Mouse (Mus musculus): ENCODE data around the gene Aox2. TPM values are rescaled to one million over a fixed set of nuclear protein-coding genes. Genes with fewer than 3 reads are reported as not detected.
A peak's percentile ranks its signal among the peaks of the same experiment; 100 is the strongest.

Gene Aox2
- total and polyA plus RNA-seq, 3 experiments: not detected

DNA sequence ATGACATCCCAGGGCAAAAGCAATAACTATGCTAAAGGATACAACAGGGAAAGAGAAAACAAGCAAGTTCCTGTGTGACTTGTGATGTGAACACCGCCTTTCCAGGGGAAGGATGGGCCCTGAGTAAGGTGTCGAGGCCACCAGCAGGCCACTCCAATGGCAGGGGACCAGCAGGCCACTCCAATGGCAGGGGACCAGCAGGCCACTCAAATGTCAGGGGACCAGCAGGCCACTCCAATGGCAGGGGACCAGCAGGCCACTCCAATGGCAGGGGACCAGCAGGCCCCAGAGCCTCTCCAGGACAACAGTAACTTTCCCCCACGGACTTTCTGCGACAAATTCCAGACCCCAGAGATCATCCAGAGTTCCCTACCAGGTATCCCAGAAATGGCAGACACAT lies 2.3 kb downstream of the Aox2 start:
- H3K36me3 ChIP-seq (replicated peaks in 1 of 2; ENCODE audit: control insufficient read depth in 1 of 2, insufficient read depth in 1 of 2, low read length in 1 of 2): no peaks in the 10 kb centered on the region
- H3K79me2 ChIP-seq (replicated peaks; ENCODE audit: control insufficient read depth, extremely low read depth, insufficient read depth, poor library complexity, severe bottlenecking): no peaks in the 10 kb centered on the region
- no peak overlapping the region for H3K9ac ChIP-seq (ENCODE audit: insufficient read depth, low read depth)
- peaks cover under 1 to 31% of the 10 kb centered on the region in 2 experiments; a peak in 3 of 4 replicates for H3K4me1 ChIP-seq (ENCODE audit: control insufficient read depth in 1 of 2, insufficient read depth in 2 of 2)
- TF ChIP-seq IRF4 (IDR thresholded peaks at IDR 0.05; ENCODE audit: low read depth, low read length) (no peak), MYC (IDR thresholded peaks at IDR 0.05; ENCODE audit: low read depth, low read length) (no peak)
- H3K4me3 ChIP-seq (replicated peaks in 1 of 3; ENCODE audit: low read depth in 2 of 3, low read length in 2 of 3, poor library complexity in 1 of 3): no peak overlapping the region
- H3K4me2 ChIP-seq (ENCODE audit: insufficient read depth, low read depth, poor library complexity, severe bottlenecking): no peak overlapping the region
- DNase-seq (ENCODE audit: extremely low read depth): no peak
- H3K9me3 ChIP-seq (replicated peaks; ENCODE audit: low read length): no peaks in the 10 kb centered on the region
- no peak overlapping the region for H3K27ac ChIP-seq (ENCODE audit: insufficient read depth, low read depth)
- in situ Hi-C loops (cut with MboI; ENCODE audit: low pct_ligation_motif_present, low pct_unique_long_range_greater_than_20kb, low sequenced_read_pairs) (loop anchor here (25.0 kb wide), 1 partner anchor 407 kb away; the partner anchor contains the start of gene Als2cr12), dilution Hi-C loops (cut with MboI; ENCODE audit: extremely low pct_ligation_motif_present, extremely low pct_unique_long_range_greater_than_20kb, low sequenced_read_pairs) (no loop called here)
- H3K27me3 ChIP-seq (replicated peaks): peaks cover 2% of the 10 kb centered on the region

DNA sequence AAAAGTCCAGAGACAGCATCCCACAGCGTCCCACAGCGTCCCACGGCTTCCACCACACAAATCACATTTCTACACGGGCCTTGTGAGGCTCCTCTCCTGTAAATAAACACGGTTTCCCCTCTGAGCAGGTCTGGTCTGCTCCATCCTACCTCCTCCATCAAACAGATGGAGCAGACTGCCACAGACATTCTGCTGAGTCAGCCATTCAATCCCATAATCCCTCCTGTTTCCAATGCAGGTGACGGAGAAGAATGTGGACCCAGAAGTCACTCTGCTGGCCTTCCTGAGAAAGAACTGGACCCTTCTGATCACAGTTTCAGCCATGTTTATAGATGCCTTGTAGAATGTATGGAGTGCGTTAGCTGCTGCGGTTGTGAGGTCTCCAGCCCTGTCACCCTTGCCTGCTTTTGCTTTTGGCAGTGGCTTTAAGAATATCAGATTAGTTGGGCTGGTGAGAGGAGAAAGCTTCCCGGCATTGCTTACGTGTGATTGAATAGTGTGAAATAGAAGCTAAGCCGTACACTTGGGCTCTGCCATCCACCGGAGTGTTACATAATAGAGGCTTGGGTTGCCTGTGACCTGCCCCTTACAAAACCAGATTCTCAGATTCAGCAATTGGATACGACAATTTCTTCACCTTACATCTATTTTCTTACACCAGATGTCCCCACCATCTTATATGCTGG lies 3.0 kb downstream of the Aox2 start:
- dilution Hi-C loops (cut with MboI; ENCODE audit: extremely low pct_ligation_motif_present, extremely low pct_unique_long_range_greater_than_20kb, low sequenced_read_pairs): no loop called here
- Histone ChIP-seq H3K4me3 (replicated peaks in 1 of 3; ENCODE audit: low read depth in 2 of 3, low read length in 2 of 3, poor library complexity in 1 of 3) (no peak overlapping the region), H3K27me3 (replicated peaks) (peaks cover 2% of the 10 kb centered on the region), H3K4me1 (ENCODE audit: control insufficient read depth in 1 of 2, insufficient read depth in 2 of 2) (peaks cover 3 to 30% of the 10 kb centered on the region in 2 experiments; a peak in 3 of 4 replicates), H3K4me2 (ENCODE audit: insufficient read depth, low read depth, poor library complexity, severe bottlenecking) (no peak overlapping the region), H3K79me2 (replicated peaks; ENCODE audit: control insufficient read depth, extremely low read depth, insufficient read depth, poor library complexity, severe bottlenecking) (no peaks in the 10 kb centered on the region), H3K36me3 (replicated peaks in 1 of 2; ENCODE audit: control insufficient read depth in 1 of 2, insufficient read depth in 1 of 2, low read length in 1 of 2) (no peaks in the 10 kb centered on the region), H3K27ac (ENCODE audit: insufficient read depth, low read depth) (no peak overlapping the region), H3K9me3 (replicated peaks; ENCODE audit: low read length) (no peaks in the 10 kb centered on the region), H3K9ac (ENCODE audit: insufficient read depth, low read depth) (no peak overlapping the region)
- in situ Hi-C loops (cut with MboI; ENCODE audit: low pct_ligation_motif_present, low pct_unique_long_range_greater_than_20kb, low sequenced_read_pairs): loop anchor here (25.0 kb wide), 1 partner anchor 406 kb away; the partner anchor contains the start of gene Als2cr12
- DNase-seq (ENCODE audit: extremely low read depth): no peak
- TF ChIP-seq IRF4 (IDR thresholded peaks at IDR 0.05; ENCODE audit: low read depth, low read length): no peak
- no peak for TF ChIP-seq MAZ (IDR thresholded peaks at IDR 0.05; ENCODE audit: low read depth, low read length)
- peak; percentile 90 for TF ChIP-seq MAFK (IDR thresholded peaks at IDR 0.05; ENCODE audit: insufficient replicate concordance, low read length)
- TF ChIP-seq ELF1 (IDR thresholded peaks at IDR 0.05; ENCODE audit: low read depth, low read length): no peak

- Histone ChIP-seq H3K27ac (ENCODE audit: insufficient read depth, low read depth) (no peak overlapping the region), H3K4me1 (ENCODE audit: control insufficient read depth in 1 of 2, insufficient read depth in 2 of 2) (peaks cover 3 to 25% of the 10 kb centered on the region in 2 experiments; a peak in 2 of 4 replicates), H3K9me3 (replicated peaks; ENCODE audit: low read length) (no peaks in the 10 kb centered on the region), H3K79me2 (replicated peaks; ENCODE audit: control insufficient read depth, extremely low read depth, insufficient read depth, poor library complexity, severe bottlenecking) (no peaks in the 10 kb centered on the region), H3K27me3 (replicated peaks) (peaks cover 2% of the 10 kb centered on the region), H3K4me3 (replicated peaks in 1 of 3; ENCODE audit: low read depth in 2 of 3, low read length in 2 of 3, poor library complexity in 1 of 3) (no peak overlapping the region), H3K4me2 (ENCODE audit: insufficient read depth, low read depth, poor library complexity, severe bottlenecking) (no peak overlapping the region), H3K36me3 (replicated peaks in 1 of 2; ENCODE audit: control insufficient read depth in 1 of 2, insufficient read depth in 1 of 2, low read length in 1 of 2) (no peaks in the 10 kb centered on the region), H3K9ac (ENCODE audit: insufficient read depth, low read depth) (no peak overlapping the region)
- no peak for DNase-seq (ENCODE audit: extremely low read depth)
- in situ Hi-C loops (cut with MboI; ENCODE audit: low pct_ligation_motif_present, low pct_unique_long_range_greater_than_20kb, low sequenced_read_pairs) (loop anchor here (25.0 kb wide), 1 partner anchor 406 kb away; the partner anchor contains the start of gene Als2cr12), dilution Hi-C loops (cut with MboI; ENCODE audit: extremely low pct_ligation_motif_present, extremely low pct_unique_long_range_greater_than_20kb, low sequenced_read_pairs) (no loop called here)
- TF ChIP-seq JUND (conservative IDR thresholded peaks at IDR 0.05; ENCODE audit: low read depth, low read length) (no peak), ELF1 (IDR thresholded peaks at IDR 0.05; ENCODE audit: low read depth, low read length) (no peak), ZNF384 (IDR thresholded peaks at IDR 0.05; ENCODE audit: low read depth, low read length) (no peak), HCFC1 (IDR thresholded peaks at IDR 0.05; ENCODE audit: low read depth, low read length) (no peak), USF2 (conservative IDR thresholded peaks at IDR 0.05; ENCODE audit: low read depth, low read length) (no peak), NELFE (IDR thresholded peaks at IDR 0.05; ENCODE audit: low read depth, low read length) (no peak), RAD21 (IDR thresholded peaks at IDR 0.05; ENCODE audit: low read depth, low read length) (no peak), CHD1 (IDR thresholded peaks at IDR 0.05; ENCODE audit: low read depth, low read length) (no peak), BHLHE40 (IDR thresholded peaks at IDR 0.05; ENCODE audit: low read depth, low read length) (no peak), MXI1 (IDR thresholded peaks at IDR 0.05; ENCODE audit: low read depth, low read length) (no peak), MAFK (IDR thresholded peaks at IDR 0.05; ENCODE audit: insufficient replicate concordance, low read length) (no peak), SMC3 (IDR thresholded peaks at IDR 0.05; ENCODE audit: low read depth, low read length) (no peak), UBTF (IDR thresholded peaks at IDR 0.05; ENCODE audit: low read depth, low read length) (no peak), KAT2A (IDR thresholded peaks at IDR 0.05; ENCODE audit: insufficient replicate concordance, low read length) (no peak), MEF2A (IDR thresholded peaks at IDR 0.05; ENCODE audit: borderline replicate concordance, low read depth, low read length) (no peak), CTCF (conservative IDR thresholded peaks at IDR 0.05 in 1 of 2, IDR thresholded peaks at IDR 0.05 in 1 of 2; ENCODE audit: low read depth in 2 of 2, low read length in 2 of 2) (no peak), IRF4 (IDR thresholded peaks at IDR 0.05; ENCODE audit: low read depth, low read length) (no peak), POLR2A (IDR thresholded peaks at IDR 0.05; ENCODE audit: low read depth, low read length) (no peak), POLR2AphosphoS2 (IDR thresholded peaks at IDR 0.05; ENCODE audit: low read depth, low read length) (no peak), ETS1 (conservative IDR thresholded peaks at IDR 0.05; ENCODE audit: low read depth, low read length) (no peak)
These were observed 3.5 kb downstream of the Aox2 start for GRCm38 (mm10) chr1:58281625-58281988.
